Mouse (Mus musculus) heart, embryonic 10.5 days (tissue): ENCODE data around the gene Iffo1. TPM values are rescaled to one million over a fixed set of nuclear protein-coding genes. Genes with fewer than 3 reads are reported as not detected.

ENCODE experiments used
- DNase-seq: peaks from one replicate; pipeline ENCODE4 v3.0.0-alpha.2; 2017; ENCODE audit warnings: low spot score
- H3K27ac ChIP-seq: fragments of 300-500 bp; sonication (generic); 2 replicates; pipeline ENCODE4 v1.5.1; 2016; ENCODE audit warnings: mild to moderate bottlenecking
- H3K27me3 ChIP-seq: fragments of 300-500 bp; sonication (generic); 2 replicates; pipeline ENCODE4 v1.6.1; 2016; ENCODE audit warnings: mild to moderate bottlenecking; ENCODE audit not compliant: poor library complexity, insufficient read depth, severe bottlenecking
- H3K36me3 ChIP-seq: fragments of 300-500 bp; sonication (generic); 2 replicates; pipeline ENCODE4 v1.6.1; 2016; ENCODE audit warnings: mild to moderate bottlenecking, moderate library complexity
- H3K4me1 ChIP-seq: fragments of 300-500 bp; sonication (generic); 2 replicates; pipeline ENCODE4 v1.6.1; 2016; ENCODE audit warnings: mild to moderate bottlenecking
- H3K4me3 ChIP-seq: fragments of 300-500 bp; sonication (generic); 2 replicates; pipeline ENCODE4 v1.5.1; 2016; ENCODE audit warnings: mild to moderate bottlenecking, moderate library complexity
- H3K9me3 ChIP-seq: fragments of 300-500 bp; sonication (generic); 2 replicates; pipeline ENCODE4 v1.6.1; 2016; ENCODE audit warnings: mild to moderate bottlenecking, moderate library complexity
- WGBS: fragments of 180-500 bp; shearing (Covaris S2); methylation state at CpG from one replicate; pipeline ENCODE4 v1.1.7; 2016; 5-methylcytosine and 5-hydroxymethylcytosine counted together
- polyA plus RNA-seq: library from polyadenylated mRNA; unstranded; fragments of >200 nt; fragmentation: Nextera tagmentation; extraction: Ambion mirVana; gene quantifications from 2 replicates; pipeline ENCODE4 v1.2.1, GENCODE M21; 2016

Iffo1 gene
- polyA plus RNA-seq, 1 experiment from 2014 or later, result 11.9 TPM

- WGBS, result 15% methylated on average over 10 of the region's 10 CpGs
- no peaks in the 10 kb centered on the region for H3K27me3 ChIP-seq
- no peaks in the 10 kb centered on the region for H3K9me3 ChIP-seq
- peak overlapping the region; percentile 95 for H3K4me3 ChIP-seq
- peaks cover 74% of the 10 kb centered on the region for H3K36me3 ChIP-seq
- DNase-seq, result peak; percentile 91
- H3K4me1 ChIP-seq, result peaks cover 26% of the 10 kb centered on the region
- peak overlapping the region; percentile 100 for H3K27ac ChIP-seq
Measured at GRCm38 (mm10) chr6:125166861-125167650, 22.0 kb downstream of the Iffo1 start.

- H3K9me3 ChIP-seq, result no peaks in the 10 kb centered on the region
- no peak for DNase-seq
- H3K27me3 ChIP-seq, result no peaks in the 10 kb centered on the region
- H3K36me3 ChIP-seq, result peaks cover 77% of the 10 kb centered on the region
- peak overlapping the region; percentile 100; the same call in 1 of the 2 replicates for H3K27ac ChIP-seq
- WGBS, result 91% methylated on average over 14 of the region's 14 CpGs
- peaks cover 26% of the 10 kb centered on the region for H3K4me1 ChIP-seq
- H3K4me3 ChIP-seq, result no peak overlapping the region
Measured at GRCm38 (mm10) chr6:125168086-125168485, 23.0 kb downstream of the Iffo1 start.

- 0 out of 2 replicates have a peak overlapping the region, but pooled peaks have one; percentile 16 for H3K27ac ChIP-seq
- no peaks in the 10 kb centered on the region for H3K9me3 ChIP-seq
- WGBS, result 81% methylated on average over 6 of the region's 6 CpGs
- peaks cover 80% of the 10 kb centered on the region for H3K36me3 ChIP-seq
- H3K4me1 ChIP-seq, result peaks cover 18% of the 10 kb centered on the region
- H3K27me3 ChIP-seq, result no peaks in the 10 kb centered on the region
- DNase-seq, result no peak
- no peak overlapping the region for H3K4me3 ChIP-seq
Measured at GRCm38 (mm10) chr6:125170194-125170593, 25.2 kb downstream of the Iffo1 start.

GRCm38 (mm10) chr6:125172474-125172873, 27.4 kb downstream of the Iffo1 start:
- Histone ChIP-seq H3K27me3 (no peaks in the 10 kb centered on the region), H3K36me3 (peaks cover 100% of the 10 kb centered on the region), H3K9me3 (no peaks in the 10 kb centered on the region), H3K27ac (no peak overlapping the region), H3K4me3 (no peak overlapping the region), H3K4me1 (peaks cover 6% of the 10 kb centered on the region)
- DNase-seq, result peak; percentile 53
- 78% methylated on average over 2 of the region's 2 CpGs for WGBS

GRCm38 (mm10) chr6:125173256-125173655, 28.2 kb downstream of the Iffo1 start:
- Histone ChIP-seq H3K27me3 (no peaks in the 10 kb centered on the region), H3K27ac (no peak overlapping the region), H3K4me3 (no peak overlapping the region), H3K9me3 (no peaks in the 10 kb centered on the region), H3K4me1 (no peaks in the 10 kb centered on the region), H3K36me3 (peaks cover 100% of the 10 kb centered on the region)
- WGBS, result 91% methylated on average over 7 of the region's 7 CpGs
- no peak for DNase-seq

- no peaks in the 10 kb centered on the region for H3K9me3 ChIP-seq
- H3K27ac ChIP-seq, result no peak overlapping the region
- 91% methylated on average over 5 of the region's 5 CpGs for WGBS
- H3K27me3 ChIP-seq, result no peaks in the 10 kb centered on the region
- no peak for DNase-seq
- no peaks in the 10 kb centered on the region for H3K4me1 ChIP-seq
- peaks cover 99% of the 10 kb centered on the region for H3K36me3 ChIP-seq
- H3K4me3 ChIP-seq, result no peak overlapping the region
Measured at GRCm38 (mm10) chr6:125175469-125175868, 30.4 kb downstream of the Iffo1 start.

GRCm38 (mm10) chr6:125179601-125180000, 34.6 kb downstream of the Iffo1 start:
- no peak overlapping the region for H3K27ac ChIP-seq
- H3K4me1 ChIP-seq, result no peaks in the 10 kb centered on the region
- H3K4me3 ChIP-seq, result no peak overlapping the region
- 91% methylated on average over 7 of the region's 7 CpGs for WGBS
- H3K9me3 ChIP-seq, result no peaks in the 10 kb centered on the region
- peaks cover 98% of the 10 kb centered on the region for H3K36me3 ChIP-seq
- DNase-seq, result no peak
- H3K27me3 ChIP-seq, result no peaks in the 10 kb centered on the region

- WGBS, result 89% methylated on average over 5 of the region's 5 CpGs
- no peaks in the 10 kb centered on the region for H3K4me1 ChIP-seq
- no peak for DNase-seq
- peaks cover 98% of the 10 kb centered on the region for H3K36me3 ChIP-seq
- no peaks in the 10 kb centered on the region for H3K9me3 ChIP-seq
- no peak overlapping the region for H3K27ac ChIP-seq
- no peaks in the 10 kb centered on the region for H3K27me3 ChIP-seq
- no peak overlapping the region for H3K4me3 ChIP-seq
Measured at GRCm38 (mm10) chr6:125182133-125182532, 37.1 kb downstream of the Iffo1 start.

- H3K9me3 ChIP-seq, result no peaks in the 10 kb centered on the region
- H3K4me3 ChIP-seq, result no peak overlapping the region
- H3K27ac ChIP-seq, result no peak overlapping the region
- H3K27me3 ChIP-seq, result no peaks in the 10 kb centered on the region
- peaks cover 84% of the 10 kb centered on the region for H3K36me3 ChIP-seq
- 94% methylated on average over 10 of the region's 10 CpGs for WGBS
- peaks cover 13% of the 10 kb centered on the region; the same call in 1 of the 2 replicates for H3K4me1 ChIP-seq
- no peak for DNase-seq
Measured at GRCm38 (mm10) chr6:125186203-125186602, 41.2 kb downstream of the Iffo1 start.

GRCm38 (mm10) chr6:125190816-125191215, 45.8 kb downstream of the Iffo1 start:
- H3K36me3 ChIP-seq, result peaks cover 62% of the 10 kb centered on the region
- no peaks in the 10 kb centered on the region for H3K27me3 ChIP-seq
- peaks cover 18% of the 10 kb centered on the region; the same call in 1 of the 2 replicates for H3K4me1 ChIP-seq
- peak overlapping the region; percentile 98 for H3K27ac ChIP-seq
- no peak for DNase-seq
- peak overlapping the region; percentile 82 for H3K4me3 ChIP-seq
- H3K9me3 ChIP-seq, result no peaks in the 10 kb centered on the region

- Histone ChIP-seq H3K4me3 (peak within 1 kb of the TSS; percentile 82), H3K4me1 (peaks cover 18% of the 10 kb centered on the region; the same call in 1 of the 2 replicates), H3K27ac (peak within 1 kb of the TSS; percentile 98), H3K27me3 (no peaks in the 10 kb centered on the region), H3K36me3 (peaks cover 56% of the 10 kb centered on the region), H3K9me3 (no peaks in the 10 kb centered on the region)
- DNase-seq, result peak; percentile 99
- under 1% methylated on average over 54 of the region's 54 CpGs for WGBS
Measured at GRCm38 (mm10) chr6:125191332-125192015, 46.4 kb downstream of the Iffo1 start, which contains the start of the genes Ncapd2 and Mrpl51. Gene Ncapd2, minus strand, starts transcription at chr6:125191701. Gene Mrpl51, plus strand, starts transcription at chr6:125191801.

GRCm38 (mm10) chr6:125192016-125192714, 47.1 kb downstream of the Iffo1 start:
- peak; percentile 97 for DNase-seq
- Histone ChIP-seq H3K27me3 (no peaks in the 10 kb centered on the region), H3K36me3 (peaks cover 50% of the 10 kb centered on the region), H3K27ac (peak overlapping the region; percentile 98), H3K4me3 (peak overlapping the region; percentile 82), H3K9me3 (no peaks in the 10 kb centered on the region), H3K4me1 (peaks cover 18% of the 10 kb centered on the region; the same call in 1 of the 2 replicates)
- WGBS, result under 1% methylated on average over 34 of the region's 34 CpGs
